Mouse (Mus musculus): ENCODE measurements at regions not wholly inside any gene's neighbourhood (a gene's known extent, or its start where the extent isn't known, plus 50 kb on each side); places are given as distances from the start of the nearest gene placed in this dataset.
A peak's percentile ranks its signal among the peaks of the same experiment; 100 is the strongest.

DNA sequence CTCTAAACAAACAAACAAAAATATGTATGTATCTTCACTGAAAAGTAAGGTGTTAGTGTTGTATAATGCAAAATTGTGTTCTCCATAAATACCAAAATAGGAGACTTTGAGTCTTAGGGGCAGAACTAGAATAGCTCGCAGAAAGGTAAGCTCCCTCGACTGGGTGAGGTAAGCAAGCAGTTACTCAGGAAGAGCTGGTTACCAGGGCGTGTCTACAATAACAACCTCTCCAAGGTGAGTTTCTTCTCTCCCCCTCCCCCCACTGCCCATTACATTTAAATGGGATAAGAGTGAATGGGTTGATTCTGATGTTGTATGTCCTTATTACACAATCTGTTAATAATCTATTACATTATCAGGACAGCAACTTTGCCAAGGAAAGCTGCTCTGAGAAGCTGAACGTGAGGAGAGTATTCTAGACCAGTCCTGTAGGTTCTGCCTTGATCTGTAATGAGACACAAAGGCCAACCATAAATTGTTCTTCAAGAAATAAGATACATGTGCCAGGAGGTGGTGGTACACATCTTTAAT lies 125.2 kb upstream of the Zfand5 start:
- no peak for DNase-seq (ENCODE audit: low read depth)

DNA sequence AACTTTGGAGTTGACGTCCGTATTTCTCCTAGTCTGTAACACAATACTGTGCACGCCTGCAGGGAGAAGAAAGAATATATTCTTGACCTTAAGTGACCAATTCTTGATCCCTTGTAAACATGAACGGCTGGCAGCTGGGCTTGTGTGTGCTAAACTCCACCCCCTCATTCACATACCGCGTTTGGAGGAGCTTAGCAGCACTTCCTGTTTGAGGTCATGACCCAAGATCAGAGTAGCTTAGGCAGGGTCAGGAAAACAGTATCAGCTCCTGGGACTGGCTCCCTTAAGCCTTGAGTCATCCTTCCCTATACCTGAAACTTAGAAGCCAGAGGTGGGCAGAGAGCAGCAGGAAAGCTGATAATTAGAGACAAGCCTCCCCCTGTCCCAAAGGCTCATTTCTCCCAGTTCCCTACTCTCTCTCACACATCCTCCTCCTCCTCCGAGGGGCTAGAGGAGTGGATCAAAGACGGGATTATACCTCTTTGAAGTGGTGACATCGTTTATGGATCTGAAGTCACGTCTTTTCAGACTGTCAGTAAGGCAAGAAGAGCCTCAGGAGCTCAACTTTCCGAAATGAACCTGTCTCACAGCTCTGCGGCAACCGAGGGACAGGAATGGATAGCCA lies 127.3 kb upstream of the Zfand5 start:
- no peak for DNase-seq (ENCODE audit: low read depth)

DNA sequence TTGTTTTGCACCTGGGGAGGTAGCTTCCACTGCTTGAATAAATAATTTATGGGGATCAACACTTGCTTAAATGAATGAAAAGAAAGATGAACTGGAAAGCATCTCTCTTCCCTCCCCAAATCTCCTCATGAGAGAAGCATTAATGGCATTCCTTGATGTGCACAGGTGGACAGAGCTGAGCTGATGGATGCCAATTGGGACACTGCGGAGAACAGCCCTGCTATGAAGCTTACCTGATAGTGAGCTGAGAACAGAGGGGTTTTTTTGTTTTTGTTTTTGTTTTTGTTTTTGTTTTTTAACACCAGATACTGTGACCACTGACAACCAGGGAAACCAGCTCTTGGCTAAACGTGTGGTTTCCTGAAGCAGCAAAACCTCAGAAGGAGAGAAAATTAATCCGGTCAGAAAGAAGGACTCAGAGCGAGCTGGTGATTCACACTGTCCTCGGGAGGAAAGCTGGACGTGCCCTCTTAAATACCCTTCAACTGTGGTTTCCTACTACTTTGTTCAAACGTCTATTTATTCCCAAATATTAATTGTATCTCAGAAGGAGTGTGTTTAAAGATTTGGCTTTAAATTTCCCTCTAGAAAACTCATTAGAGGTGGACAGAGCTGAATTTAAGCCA lies 128.0 kb upstream of the Zfand5 start:
- no peak for DNase-seq (ENCODE audit: low read depth)

GRCm38 (mm10) chr19:21140456-21140855 lies 131.6 kb upstream of the Zfand5 start:
- DNase-seq (ENCODE audit: low read depth): no peak

DNA sequence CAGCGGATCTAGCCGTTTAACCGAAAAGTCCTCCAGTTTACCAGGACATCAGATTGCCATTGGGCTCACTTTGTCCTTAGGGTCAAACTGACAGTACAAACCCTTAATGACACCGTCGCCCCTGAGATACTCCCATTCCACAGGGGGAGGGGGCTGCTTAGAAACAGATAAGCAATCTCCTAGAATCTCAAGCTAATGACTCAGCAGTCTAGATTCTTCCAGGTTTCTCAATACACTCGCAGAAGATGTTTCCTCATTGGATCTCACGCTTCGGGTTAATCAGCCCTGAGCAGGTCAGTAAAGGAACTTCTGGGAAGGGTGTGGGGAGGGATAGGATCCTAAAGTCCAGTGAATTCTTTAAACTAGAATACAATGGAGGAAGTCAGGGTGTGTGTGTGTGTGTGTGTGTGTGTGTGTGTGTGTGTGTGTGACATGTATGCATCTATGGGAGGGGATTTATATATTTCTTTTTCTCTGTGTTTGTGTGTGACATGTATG lies 133.0 kb upstream of the Zfand5 start:
- no peak for DNase-seq (ENCODE audit: low read depth)

DNA sequence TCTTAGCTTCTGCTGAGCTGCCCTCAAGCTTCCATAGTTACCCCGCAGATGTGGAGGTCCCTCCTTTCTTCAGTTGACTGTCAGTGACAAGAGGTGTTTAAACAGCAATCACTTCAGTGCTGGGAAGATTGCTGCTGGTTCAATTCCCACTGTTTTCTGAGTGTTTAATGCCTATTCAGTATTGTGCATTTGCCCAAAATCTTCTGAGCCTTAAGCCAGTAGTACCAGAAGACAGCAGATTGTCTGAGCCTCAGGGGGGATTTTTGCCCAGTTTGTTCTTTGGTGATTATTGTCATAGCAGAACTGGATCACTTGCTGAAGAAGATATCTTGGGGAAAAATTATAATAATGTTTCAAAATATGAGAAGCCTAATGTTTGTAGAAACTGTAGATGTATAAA lies 135.3 kb upstream of the Zfand5 start:
- DNase-seq (ENCODE audit: low read depth): no peak

- no peak for DNase-seq (ENCODE audit: low read depth)
These were observed 136.1 kb upstream of the Zfand5 start for GRCm38 (mm10) chr19:21135998-21136380.

DNA sequence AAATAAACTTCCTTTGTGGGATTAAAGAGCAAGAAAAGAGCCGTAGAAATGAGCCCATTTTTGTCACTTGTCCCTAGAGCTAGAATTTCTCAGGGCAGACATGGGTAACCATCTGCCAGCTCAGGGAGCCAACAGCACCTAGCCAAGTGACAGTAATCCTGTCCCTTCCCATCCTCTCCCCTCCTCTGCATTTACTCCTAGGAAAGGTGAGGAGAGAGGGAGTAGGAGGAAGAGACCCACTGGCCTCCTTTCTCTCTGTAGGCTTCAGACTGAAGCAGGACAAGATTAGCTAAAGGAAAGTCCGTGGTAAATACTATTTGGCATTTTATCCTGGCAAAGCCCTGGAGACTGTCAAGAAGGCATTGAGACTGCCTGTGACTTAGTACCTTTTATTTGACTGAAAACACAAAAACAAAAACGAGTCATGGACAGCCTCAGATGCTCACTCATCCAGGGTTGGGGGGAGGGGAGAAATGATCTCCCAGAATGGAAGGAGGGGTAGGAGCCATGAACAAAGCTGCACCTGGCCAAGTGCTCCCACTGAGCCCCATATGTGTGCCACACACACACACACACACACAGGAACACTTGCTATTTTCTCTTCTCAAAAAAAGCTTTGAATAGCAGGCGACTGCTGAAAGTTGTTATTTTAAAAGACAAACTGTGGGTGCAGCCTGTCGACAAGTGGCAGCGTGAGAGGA lies 136.6 kb upstream of the Zfand5 start:
- DNase-seq (ENCODE audit: low read depth): no peak

DNA sequence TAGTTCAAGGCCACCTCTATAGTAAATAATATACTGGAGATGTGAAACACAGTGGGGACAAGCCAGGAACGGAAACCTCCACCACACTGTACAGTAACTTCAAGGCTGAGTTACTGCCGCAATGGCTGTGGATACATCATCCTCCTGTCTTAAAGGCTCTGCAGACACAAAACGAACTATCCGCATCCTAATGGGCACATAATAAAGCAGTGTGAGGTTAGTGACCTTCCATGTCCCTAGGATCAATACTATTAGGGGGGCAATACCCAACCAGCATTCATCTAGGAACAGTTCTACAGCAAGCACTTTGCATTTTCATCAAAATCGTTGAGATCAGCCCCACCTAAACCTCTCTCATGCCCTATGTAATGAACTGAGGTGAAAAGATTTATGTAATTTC lies 142.4 kb upstream of the Zfand5 start:
- DNase-seq (ENCODE audit: low read depth): no peak

- DNase-seq (ENCODE audit: low read depth): no peak
These were observed 144.9 kb upstream of the Zfand5 start for GRCm38 (mm10) chr19:21127079-21127745.

- no peak for DNase-seq (ENCODE audit: low read depth)
These were observed 145.4 kb upstream of the Zfand5 start for GRCm38 (mm10) chr19:21126670-21127069.

- DNase-seq (ENCODE audit: low read depth): peak; percentile 52
These were observed 152.6 kb upstream of the Zfand5 start for GRCm38 (mm10) chr19:21119477-21119876.

DNA sequence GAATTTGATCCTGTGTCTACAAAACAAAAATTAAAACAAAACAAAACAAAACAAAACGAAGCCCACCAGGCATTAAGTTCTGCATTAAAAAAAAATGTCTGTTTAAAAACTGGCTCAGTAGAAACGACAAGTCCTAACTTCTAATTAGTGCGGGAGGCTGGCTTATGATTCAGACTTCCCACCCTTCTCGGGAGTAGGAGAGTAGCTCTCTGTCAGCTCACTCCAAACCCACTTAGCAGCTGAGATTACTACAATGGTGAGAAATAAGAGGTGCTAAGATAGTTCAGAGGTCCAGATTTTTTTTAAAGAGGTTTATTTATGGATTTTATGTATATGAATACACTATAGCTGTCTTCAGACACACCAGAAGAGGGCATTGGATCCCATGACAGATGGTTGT lies 153.3 kb upstream of the Zfand5 start:
- no peak for DNase-seq (ENCODE audit: low read depth)

GRCm38 (mm10) chr19:21115693-21116092 lies 156.4 kb upstream of the Zfand5 start:
- DNase-seq (ENCODE audit: low read depth): no peak

GRCm38 (mm10) chr19:21111836-21112235 lies 157.8 kb upstream of the Tmc1 start:
- no peak for DNase-seq (ENCODE audit: low read depth)

DNA sequence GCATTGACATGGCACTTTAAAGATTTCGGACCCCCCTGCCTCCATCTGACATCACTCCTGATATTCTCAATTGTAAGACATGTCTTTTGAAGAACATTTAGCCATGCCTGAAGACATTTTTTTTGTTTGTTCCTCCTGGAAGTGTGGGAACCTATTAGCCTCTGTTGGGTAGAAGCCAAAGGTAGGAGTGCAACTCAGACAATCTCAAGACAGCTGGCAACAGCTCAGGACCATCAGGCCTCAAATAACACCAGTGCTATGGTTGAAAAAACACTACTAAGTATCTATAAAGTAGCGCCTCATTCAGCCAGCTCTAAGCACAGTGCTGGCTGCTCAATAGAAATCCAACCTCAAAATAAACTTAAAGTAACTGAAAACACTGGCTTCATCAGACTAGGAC lies 154.3 kb upstream of the Tmc1 start:
- DNase-seq (ENCODE audit: low read depth): peak; percentile 27

DNA sequence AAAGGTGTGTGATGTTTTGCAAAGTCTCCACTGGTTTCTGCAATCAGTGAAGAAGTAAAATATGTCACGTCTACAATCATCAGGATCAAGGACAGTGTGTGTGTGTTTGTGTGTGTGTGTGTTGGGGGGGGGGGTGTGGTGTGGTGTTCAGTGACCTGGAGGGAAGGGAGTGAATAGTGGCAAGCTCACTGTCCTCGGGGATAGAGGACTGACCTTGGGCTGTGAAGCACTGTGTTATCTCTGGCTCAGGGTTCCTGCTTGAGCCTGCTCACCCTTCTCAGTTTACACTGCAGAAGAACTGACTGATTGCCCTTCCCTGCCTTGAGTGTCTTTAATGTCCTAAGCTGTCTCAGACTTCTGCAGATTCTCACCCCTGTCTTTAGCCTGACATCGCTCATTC lies 153.7 kb upstream of the Tmc1 start:
- DNase-seq (ENCODE audit: low read depth): no peak

DNA sequence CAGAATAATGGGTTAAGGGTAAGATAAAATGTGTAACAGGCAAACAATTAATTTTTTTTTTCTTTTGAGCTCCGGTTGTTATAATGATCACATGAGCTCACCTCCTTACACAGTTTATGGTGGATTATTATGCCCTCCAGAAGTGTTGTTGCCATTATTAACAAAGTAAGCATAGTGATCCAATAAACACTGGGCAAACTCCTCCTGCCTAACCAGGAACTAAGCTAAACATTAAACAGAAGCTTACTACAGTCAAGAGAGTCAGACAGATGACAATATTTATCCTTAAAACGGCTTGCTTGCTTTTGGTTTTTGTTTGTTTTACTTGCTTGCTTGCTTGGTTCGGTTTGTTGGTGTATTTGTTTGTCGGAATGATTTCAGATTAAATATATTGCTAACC lies 153.3 kb upstream of the Tmc1 start:
- DNase-seq (ENCODE audit: low read depth): no peak

- DNase-seq (ENCODE audit: low read depth): no peak
These were observed 152.8 kb upstream of the Tmc1 start for GRCm38 (mm10) chr19:21106766-21107165.

DNA sequence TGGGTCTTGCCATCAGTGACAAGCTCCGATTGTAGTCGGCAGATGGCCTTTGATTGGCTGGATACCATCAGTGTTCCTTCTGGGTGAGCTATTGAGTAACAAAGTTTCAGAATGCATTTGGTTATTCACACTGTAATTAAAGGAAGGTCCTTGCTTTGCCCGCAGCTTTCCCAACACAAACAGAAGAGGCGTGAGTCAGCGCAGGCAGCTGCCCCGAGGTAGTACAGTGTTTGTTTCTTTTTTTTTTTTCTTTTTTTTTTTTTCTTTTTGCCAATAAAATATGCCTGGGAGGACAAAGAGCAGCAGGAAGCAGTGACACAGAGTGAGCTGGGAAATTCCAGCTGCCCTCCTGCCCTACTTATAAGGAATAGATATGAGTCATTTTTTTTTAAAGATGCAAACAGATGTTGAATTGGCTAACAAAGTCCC lies 152.3 kb upstream of the Tmc1 start:
- peak; percentile 92 for DNase-seq (ENCODE audit: low read depth)

DNA sequence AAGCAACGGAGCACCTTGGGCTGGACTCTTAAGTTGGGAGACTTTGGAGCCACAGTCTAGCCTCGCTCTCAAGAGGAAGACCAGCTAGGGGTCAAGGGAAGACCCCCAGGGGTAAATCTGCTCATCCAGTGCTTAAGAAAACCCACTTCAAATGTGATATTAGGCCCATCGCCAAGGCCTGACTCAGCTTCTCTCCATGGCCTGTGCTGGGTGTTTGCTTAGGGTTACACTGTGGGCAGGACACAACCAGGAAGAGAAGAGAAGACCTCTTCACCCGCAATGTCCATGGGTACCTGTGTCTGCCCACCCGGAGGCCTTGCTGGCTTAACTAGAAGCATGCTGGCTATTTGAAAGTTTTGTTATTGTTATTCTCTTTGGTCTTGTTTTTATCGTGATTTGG lies 151.0 kb upstream of the Tmc1 start:
- DNase-seq (ENCODE audit: low read depth): peak; percentile 68

GRCm38 (mm10) chr19:21104462-21104936 lies 150.5 kb upstream of the Tmc1 start:
- DNase-seq (ENCODE audit: low read depth): peak; percentile 92

Measured in NIH3T3 (cell line).